Mouse (Mus musculus): ENCODE measurements around the gene Rhbg.
"Not testable (repeated sequence)": the region's sequence is repeated elsewhere in the genome, so short reads cannot be mapped to it uniquely, and the experiment has no call there.

The Rhbg gene

DNA sequence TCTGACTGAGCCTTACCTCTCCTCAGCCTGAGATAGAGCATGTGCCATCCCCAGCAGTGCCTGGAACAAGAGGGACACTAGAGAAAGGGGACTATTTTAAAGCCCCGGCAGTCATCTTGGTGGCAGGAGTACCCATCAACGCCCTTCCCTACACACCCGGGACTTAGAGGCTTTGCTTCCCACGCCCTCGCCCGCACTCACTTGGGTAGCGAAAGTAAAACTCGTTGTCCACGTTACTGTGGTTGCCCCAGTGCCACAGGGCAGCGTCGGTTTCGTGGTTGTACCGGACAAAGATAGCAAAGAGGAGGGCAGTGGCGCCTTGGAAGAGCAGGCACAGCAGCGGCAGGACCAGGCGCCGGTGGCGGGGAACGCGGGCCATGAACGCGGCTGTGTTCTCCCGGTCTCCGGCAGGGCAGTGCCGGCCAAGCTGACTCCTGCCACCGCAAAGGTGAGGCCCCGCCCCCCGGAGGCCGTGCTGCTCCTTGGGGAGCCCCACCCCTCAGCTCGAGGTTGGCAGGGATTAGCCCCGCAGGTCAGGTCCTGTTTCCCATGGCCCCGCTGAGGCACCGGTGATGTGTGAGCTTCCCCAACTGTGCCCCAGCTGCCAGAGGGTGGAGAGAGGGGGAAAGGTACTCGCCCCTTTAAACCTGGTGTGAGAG is at the start of gene Rhbg:
TSS of gene Rhbg (minus strand) at position 442 of the 659 bp plus-strand sequence.
- no peak for DNase-seq (ENCODE audit: low read depth in 2 of 2, low spot score in 2 of 2)

DNA sequence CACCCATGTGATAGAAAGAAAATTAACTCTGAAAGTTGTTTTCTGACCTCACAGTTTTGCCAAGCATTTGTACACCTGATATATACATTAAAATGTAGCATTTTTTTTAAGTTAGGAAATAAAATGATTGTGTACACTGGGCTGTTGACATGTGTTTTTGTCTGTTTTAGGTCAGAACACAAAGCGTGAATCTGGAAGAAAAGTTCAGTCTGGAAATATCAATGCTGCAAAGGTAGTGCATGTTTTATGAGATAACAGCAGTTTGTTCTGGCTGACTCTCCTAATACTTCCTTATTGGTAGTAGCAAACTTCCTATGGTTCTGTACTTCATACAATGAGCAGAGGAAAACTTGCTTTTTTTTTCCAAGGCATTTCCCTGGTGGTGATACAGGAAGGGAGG is 44.7 kb upstream of the Rhbg start:
- no peak for DNase-seq (ENCODE audit: low read depth in 2 of 2, low spot score in 2 of 2)

DNA sequence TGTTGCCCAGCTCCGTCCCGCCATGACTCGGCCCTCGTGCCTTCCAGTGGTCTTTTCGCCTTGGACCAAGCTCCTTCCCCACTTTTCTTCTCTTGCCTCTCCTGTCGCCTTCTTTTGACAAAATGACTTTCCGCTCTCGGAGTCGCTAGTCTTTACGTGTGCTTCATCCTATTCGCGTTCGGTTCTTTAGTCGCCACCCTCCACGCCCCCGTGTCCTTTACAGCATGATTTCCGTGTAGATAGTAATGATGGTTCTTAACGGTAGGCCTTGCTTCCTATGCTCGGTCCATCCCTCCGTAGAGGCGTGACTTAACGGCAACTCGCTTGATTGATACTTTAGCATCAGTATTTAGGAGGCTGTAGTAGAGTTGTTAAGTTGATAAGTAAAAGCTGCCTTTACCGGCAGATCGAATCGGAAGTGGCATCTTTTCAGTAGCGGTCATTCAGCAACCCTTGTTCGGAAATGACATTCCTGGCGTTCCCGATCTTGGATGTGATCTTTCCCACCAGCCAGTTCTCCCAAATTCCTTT is 42.9 kb upstream of the Rhbg start:
- no peak for DNase-seq (ENCODE audit: low read depth in 2 of 2, low spot score in 2 of 2)

DNA sequence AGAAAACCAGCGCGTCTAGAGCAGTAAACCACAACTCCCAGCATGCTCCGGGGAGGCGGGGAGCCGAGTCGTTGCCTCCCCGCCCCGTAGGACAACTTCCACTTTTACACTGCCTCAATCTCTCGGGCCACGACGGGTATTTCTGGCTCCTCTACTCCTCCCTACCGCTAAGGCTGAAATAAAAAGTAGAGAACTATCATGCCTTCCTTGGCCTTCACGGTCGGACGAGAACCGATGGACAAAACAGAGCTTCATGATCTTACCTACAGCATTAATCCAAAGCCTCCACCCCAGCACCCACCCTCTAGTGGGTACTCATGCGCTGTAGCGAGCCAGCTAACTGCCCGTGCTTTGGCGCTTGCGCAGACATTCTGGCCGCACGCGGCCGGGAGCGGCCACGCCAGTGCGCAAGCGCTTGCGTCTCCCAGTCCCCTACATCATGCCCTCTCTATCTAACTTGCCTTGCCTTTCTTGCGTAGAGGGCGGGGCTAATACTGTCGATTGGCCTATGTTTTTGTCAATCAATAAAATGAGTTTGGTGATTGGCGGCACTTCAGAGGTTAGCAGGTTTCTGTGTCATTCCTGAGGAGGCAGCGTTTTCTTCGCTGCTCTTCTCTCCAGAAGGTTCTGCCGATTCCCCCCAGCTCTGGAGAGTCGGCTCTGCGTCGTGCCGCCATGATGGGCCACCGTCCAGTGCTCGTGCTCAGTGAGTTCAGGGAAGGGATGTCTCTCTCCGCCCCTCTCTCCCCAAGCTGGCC is 42.2 kb upstream of the Rhbg start, which contains the start of the genes Tsacc and Cct3:
TSS of gene Tsacc (minus strand) at position 439 of the 758 bp plus-strand sequence.
TSS of gene Cct3 (plus strand) at position 556 of the 758 bp plus-strand sequence.
- DNase-seq (ENCODE audit: low read depth in 2 of 2, low spot score in 2 of 2), result peak; percentile 92 to 93

DNA sequence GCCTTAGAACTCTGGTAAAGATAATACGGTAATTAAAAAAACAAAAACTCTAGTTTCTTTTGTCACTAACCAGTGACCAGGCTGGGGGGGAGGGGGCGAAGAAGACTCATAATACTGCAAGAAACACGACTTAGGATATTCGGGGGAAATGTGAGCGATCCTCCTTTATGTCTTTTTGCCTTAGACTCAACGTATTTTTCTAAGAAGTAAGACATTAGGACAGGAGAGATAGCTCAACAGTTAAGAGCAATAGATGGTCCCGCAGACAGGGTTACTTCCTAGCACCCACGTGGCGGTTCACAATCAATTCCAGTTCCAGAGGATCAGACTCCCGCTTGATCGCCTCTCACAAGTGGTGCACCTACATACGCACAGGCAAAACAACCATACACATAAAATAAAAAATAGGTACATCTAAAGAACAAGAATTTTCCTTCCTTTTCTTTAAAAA is 41.6 kb upstream of the Rhbg start:
- no peak for DNase-seq (ENCODE audit: low read depth in 2 of 2, low spot score in 2 of 2)

DNA sequence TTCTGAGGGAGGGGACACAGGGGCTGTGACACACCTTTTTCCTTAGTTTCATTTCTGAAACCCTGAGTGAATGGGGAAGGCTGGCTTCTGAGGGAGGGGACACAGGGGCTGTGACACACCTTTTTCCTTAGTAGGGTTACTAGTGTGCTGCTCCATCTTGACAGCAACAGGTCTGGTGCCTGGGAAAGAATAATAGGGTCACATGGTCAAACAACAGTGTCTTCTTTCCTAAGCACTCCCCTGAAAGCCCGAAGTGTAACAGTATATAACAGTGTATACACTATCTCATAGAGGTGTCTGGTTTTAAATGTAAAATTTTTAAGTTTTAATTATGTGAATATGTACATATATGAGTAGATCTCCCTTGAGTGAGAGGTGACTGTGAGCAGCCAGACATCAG is 40.8 kb upstream of the Rhbg start:
- not testable (repeated sequence) for DNase-seq (ENCODE audit: low read depth in 2 of 2, low spot score in 2 of 2)

DNA sequence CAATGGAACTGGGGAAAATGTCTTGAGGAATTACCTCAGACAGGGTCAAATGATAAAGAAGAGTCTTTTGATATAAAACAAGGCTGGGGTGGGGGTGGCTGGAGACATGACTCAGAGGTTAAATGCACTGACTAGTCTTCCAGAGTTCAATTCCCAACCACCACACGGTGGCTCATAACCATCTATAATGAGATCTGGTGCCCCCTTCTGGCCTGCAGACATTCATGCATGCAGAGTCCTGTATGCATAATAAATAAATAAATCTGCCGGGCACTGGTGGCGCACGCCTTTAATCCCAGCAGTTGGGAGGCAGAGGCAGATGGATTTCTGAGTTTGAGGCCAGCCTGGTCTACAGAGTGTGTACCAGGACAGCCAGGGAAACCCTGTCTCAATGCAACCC is 37.5 kb upstream of the Rhbg start:
- peak; percentile 22 to 39 for DNase-seq (ENCODE audit: low read depth in 2 of 2, low spot score in 2 of 2)

DNA sequence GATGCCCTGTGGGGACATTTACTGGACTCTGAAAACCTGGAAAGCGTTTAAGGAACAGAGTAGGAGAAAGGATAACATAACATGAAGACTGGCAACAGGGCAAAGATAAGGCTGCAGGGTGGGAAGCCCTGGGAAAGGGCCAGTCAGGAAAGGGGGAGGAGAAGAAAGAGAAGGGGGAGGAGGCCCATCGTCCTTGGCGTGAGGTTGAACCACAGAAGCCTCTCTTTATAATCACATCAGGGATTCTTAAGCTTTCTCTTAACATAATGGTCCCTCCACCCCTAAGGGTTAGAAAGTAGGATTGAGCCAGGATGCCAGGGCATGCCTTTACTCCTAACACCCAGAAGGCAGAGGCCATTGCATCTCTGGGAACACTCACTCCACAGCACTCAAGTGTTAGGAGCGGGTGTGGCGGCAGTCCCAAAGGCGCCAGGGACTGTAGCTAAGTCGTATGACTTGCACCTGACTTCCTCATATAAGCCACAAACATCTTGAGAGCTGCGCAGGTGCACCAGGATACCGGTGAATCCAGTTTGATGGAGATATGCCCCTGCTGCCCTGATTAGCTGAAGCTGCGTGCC is 33.7 kb upstream of the Rhbg start:
- not testable (repeated sequence) for DNase-seq (ENCODE audit: low read depth in 2 of 2, low spot score in 2 of 2)

DNA sequence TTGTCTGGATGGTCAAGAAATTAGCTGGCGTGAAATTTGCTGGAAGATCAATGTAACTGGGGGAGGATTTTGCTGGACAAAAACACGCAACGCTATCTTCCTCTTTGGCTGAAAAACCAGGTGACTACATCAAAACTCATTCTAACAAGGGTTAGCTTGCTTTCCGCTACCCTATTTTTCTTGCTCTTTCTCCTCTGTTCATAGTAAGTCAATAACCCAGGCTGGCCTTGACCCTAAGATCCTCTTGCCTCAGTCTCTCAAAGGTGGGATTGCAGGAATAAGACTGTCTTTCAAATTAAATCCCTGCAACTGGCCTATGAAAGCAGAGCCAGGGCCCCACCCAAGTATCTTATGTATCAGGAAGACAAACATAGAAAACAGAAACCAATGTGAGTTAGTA is 32.6 kb upstream of the Rhbg start, which contains the start of gene Gm38392:
TSS of gene Gm38392 (minus strand) at position 101 of the 400 bp plus-strand sequence.
- no peak for DNase-seq (ENCODE audit: low read depth in 2 of 2, low spot score in 2 of 2)

DNA sequence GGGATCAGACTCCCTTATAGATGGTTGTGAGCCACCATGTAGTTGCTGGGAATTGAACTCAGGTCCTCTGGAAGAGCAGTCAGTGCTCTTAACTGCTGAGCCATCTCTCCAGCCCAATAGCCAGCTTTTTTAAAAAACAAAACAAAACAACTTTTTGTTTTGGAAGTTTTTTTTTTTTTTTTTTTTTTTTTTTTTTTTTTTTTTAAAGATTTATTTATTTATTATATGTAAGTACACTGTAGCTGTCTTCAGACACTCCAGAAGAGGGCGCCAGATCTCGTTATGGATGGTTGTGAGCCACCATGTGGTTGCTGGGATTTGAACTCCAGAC is 31.0 kb upstream of the Rhbg start:
- DNase-seq (ENCODE audit: low read depth in 2 of 2, low spot score in 2 of 2), result not testable (repeated sequence)

DNA sequence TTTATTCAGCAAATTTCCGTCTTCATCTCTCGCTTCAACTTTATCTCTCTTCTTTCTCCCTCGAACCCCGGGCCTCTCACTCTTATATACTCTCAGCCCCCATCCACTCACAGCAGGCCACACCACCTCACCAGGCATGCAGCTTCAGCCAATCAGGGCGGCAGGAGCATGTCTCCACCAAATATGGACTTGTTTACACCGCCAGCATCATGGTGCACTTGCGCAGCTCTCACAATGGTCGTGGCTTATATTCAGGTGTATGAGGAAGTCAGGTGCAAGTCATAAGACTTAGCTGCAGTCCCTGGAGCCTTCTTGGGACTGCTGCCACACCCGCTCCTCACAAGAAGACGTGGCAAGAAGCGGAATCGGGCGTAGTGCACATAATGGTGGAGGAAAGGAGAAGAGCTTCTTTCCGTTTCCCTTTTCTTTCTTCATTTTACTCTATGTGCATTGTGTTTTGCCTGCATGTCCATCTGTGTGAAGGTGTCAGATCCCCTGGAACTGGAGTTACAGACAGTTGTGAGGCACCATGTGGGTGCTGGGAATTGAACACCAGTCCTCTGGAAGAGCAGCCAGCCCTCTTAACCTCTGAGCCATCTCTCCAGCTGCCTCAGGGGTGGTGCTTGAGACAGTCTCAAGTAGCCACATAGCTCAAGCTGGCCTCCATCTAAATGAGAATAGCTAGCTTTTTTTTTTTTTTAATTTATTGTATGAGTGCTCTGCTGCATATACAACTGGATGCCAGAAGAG is 30.5 kb upstream of the Rhbg start:
- not testable (repeated sequence) for DNase-seq (ENCODE audit: low read depth in 2 of 2, low spot score in 2 of 2)

DNA sequence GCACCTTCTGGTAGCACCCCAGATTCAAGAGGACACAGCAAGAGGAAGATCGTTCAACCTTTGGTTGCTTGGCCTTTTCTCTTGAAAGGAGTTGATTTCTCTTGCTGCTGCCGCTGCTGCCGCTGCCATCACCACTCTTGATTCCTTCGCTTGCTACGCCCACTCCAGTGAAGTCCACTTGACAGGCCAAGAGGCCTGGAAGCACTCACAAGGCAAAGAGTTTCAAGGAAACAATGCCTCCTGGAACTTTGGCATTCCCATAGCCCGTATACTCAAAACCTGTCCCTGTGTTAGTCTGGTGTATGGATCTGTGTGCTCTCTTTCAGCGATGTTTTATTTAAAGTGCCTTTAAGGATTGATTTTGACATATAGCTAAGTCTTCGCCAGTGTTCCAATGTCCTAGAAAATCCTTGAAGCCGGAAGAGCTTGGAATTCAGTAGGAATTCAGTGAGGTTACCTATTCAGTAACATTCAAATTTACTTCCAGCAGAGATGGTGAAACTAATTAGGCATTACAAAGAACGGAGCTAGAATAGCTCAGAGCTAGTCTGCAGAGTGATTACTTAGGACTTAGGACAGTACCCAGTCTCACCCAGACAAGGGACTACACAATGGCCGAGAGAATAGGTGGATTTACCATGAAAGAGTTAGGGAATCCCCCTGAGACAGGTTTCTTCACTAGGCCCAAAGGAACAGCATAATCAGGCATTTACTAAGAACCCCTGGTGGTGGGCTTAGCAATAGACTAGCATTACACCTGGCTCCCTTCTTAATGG is 26.8 kb upstream of the Rhbg start:
- DNase-seq (ENCODE audit: low read depth in 2 of 2, low spot score in 2 of 2), result not testable (repeated sequence)

DNA sequence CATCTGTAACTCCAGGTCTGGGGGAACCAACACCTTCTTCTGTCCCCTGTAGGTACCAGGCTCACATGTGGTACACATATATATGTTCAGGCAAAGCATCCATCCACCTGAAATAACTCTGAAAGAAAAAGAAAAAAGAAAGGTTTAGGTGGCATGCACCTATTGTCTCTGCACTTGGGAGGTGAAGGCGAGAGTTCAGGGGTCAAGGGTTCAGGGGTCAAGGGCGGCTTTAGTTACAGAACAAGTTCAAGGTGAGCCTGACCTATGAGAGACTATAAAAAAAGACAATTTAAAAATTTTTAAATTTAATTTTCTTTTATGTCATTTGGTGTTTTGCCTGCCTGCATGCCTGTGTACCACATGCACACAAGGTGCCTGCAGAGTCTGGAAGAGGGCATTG is 25.5 kb upstream of the Rhbg start:
- no peak for DNase-seq (ENCODE audit: low read depth in 2 of 2, low spot score in 2 of 2)

DNA sequence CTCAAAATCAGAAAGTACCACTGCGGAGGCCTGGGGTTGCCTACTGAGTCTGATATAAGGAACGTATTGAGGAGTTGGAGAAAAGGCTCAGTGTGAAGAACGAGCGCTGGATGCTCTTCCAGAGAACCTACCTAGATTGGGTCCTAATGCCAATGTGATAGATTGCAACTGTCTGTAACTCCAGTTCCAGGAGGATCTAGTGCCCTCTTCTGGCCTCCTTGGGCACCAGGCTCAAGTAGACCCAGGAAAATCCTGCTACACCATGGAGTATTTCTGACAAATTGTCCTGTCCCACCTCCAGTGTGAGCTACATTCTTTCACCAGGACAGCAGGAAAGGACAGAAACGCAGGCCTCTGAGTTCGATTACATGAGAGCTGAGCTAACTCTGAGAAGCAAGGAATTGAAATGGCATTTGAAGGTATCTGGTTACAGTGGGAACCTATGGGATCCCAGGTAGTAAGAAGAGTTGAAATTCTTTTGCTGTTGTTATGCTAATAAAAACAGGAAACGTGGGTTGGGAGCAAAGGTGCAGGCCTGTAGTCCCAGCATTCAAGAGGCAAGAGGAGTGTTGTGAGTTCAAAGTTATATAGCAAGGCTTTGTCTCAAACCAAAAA is 22.1 kb upstream of the Rhbg start:
- DNase-seq (ENCODE audit: low read depth in 2 of 2, low spot score in 2 of 2), result no peak

DNA sequence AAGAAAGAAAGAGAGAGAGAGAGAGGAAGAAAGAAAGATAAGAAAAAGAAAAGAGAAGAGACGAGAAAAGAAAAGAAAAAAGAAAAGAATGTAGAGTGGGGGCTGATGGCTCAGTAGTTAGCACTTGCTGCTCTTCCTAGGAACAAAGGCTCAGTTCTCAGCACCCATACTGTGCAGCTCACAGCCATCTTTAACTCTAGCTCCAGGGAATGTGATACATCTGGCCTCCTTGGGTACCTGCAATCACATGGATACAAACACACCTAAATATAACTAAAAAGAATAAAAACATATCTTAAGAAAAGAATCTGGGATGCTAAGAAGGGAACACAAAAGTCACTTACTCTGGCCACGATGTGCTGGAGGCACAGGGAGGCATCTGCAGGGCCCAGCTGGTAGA is 21.6 kb upstream of the Rhbg start:
- DNase-seq (ENCODE audit: low read depth in 2 of 2, low spot score in 2 of 2), result no peak

DNA sequence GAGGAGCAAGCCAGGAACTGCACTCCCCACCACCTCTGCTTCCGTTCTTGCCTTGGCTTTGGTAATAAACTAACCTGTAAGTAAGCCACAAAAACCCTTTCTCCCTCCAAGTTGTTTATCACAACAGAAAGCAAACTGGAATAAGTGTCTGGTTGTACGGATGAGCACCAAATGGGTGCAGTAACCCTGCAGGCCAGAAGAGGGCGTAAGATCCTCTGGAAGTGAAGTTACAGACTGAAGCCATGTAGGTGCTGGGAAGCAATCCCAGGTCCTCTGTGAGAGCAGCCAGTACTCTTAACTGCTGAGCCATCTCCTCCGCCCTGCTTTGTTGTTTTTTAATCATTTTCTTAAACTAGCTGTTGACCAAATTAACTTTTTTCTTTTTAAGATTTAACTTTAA is 19.5 kb upstream of the Rhbg start:
- DNase-seq (ENCODE audit: low read depth in 2 of 2, low spot score in 2 of 2), result no peak

DNA sequence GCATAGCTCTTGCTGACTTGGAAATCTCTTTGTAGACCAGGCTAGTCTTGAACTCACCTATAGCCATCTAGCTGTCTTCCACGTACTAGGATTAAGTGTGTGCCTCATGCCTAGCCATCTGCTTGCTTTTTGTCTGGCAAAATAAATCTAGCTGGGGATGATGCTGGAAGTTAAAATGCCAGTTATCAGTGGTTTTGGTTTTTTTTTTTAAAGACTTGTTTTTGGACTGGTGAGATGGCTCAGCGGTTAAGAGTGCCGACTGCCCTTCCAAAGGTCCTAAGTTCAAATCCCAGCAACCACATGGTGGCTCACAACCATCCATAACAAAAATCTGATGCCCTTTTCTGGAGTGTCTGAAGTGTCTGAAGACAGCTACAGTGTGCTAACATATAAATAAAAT is 17.4 kb upstream of the Rhbg start:
- no peak for DNase-seq (ENCODE audit: low read depth in 2 of 2, low spot score in 2 of 2)

DNA sequence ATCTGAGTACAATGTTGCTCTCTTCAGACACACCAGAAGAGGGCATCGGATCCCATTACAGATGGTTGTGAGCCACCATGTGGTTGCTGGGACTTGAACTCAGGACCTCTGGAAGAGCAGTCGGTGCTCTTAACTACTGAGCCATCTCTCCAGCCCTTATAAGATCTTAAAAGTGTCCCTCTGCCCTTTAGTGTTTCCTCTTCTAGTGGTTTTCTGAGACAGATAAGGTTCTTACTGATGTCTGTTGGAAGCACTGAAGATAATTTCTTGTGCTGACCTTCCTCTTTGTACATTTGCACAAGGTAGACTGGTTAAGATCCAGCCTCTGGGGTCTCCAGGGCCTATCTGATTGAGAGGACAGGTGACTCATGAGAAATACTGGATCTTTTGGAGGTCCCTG is 16.8 kb upstream of the Rhbg start:
- DNase-seq (ENCODE audit: low read depth in 2 of 2, low spot score in 2 of 2), result not testable (repeated sequence)

DNA sequence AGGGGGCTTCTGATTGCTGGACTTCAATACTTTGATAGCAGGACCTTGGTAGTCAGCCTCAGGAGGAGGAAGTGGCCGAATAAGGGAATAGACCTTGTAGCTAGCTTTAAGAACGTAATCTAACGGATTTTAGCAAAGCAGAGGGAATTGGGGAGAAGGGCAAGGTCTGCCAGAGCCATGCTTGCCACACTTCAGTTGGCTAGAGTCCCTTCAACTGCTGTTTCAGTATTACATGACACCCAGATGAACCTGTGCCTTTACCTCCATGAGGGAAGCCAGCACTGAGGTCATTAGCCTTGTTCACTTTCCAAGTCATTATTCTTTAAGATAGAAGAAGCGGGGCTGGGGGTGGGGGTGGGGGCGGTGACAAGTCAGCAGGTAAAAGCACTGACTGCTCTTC is 14.5 kb upstream of the Rhbg start:
- no peak for DNase-seq (ENCODE audit: low read depth in 2 of 2, low spot score in 2 of 2)

DNA sequence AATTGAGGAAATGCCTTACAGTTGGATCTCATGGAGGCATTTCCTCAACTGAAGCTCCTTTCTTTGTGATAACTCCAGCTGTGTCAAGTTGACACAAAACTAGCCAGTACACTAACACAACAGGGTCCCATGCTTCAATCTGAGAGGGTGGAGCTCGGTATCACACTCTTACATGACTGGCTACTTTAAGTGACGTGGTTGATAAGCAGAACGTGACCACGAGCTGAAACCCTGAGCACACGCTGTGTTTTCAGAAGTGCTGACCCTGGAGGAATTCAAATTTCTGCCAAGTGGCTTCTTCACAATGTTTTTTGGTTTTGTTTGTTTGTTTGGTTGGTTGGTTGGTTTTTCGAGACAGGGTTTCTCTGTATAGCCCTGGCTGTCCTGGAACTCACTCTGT is 13.5 kb upstream of the Rhbg start:
- not testable (repeated sequence) for DNase-seq (ENCODE audit: low read depth in 2 of 2, low spot score in 2 of 2)
